Mouse (Mus musculus) heart, postnatal 0 days (tissue): ENCODE data around the gene Gm42906.

Experiments used
- CTCF ChIP-seq: IDR thresholded peaks from 2 replicates; pipeline ENCODE4 v1.5.1; 2016; ENCODE audit warnings: antibody characterized with exemption, control low read depth, low read depth
- EP300 ChIP-seq: IDR thresholded peaks from 2 replicates; pipeline ENCODE4 v1.6.1; 2016; ENCODE audit warnings: antibody characterized with exemption, low read depth

- TF ChIP-seq CTCF (no peak), EP300 (peak; percentile 58; the same call in 1 of the 2 replicates)
Observed at GRCm38 (mm10) chr5:151188659-151189058, 239.3 kb downstream of the Gm42906 start.
